Mouse (Mus musculus): ENCODE results near the gene Ciita. TPM values are rescaled to one million over a fixed set of nuclear protein-coding genes. Genes with fewer than 3 reads are reported as not detected.

Gene Ciita
- polyA plus RNA-seq, 1 experiment: 82.2 TPM

DNA sequence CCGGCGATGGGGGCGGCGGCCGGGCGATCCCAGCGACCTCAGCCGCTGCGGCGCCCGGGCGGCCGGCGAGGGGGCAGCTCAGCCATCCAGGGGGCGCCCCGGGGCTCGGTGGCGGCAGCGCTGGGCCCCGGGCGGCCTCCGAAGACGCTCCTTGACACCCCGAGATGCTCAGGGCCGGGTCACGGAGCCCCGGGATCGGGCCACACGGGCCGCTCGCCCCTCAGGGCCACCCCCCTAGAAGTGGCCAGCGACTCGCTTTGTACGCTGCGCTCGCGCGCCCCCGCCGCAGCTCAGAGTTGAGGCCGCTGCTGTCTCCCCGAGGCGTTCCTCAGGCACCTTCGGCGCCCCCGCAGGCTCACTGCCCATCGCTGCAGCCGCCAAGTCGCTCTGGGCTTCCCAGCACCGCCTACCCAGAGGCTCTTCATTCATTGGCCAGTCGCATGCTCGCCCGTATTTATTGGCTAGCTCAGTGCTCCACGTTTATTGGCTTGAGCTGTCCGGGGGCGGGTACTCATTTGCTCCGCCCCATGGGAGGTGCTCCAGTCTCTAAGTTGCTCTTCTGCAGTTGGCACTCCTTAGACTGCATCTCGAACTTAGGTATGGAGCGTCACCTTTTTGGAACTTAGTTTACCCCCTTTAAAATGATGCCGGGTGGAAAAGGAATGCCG lies 63.0 kb downstream of the Ciita start, which contains the start of gene Dexi:
TSS of gene Dexi (minus strand) at position 357 of the 668 bp plus-strand sequence.
- H3K27ac ChIP-seq (ENCODE audit: insufficient read depth, low read length): peak within 1 kb of the TSS; percentile 73

DNA sequence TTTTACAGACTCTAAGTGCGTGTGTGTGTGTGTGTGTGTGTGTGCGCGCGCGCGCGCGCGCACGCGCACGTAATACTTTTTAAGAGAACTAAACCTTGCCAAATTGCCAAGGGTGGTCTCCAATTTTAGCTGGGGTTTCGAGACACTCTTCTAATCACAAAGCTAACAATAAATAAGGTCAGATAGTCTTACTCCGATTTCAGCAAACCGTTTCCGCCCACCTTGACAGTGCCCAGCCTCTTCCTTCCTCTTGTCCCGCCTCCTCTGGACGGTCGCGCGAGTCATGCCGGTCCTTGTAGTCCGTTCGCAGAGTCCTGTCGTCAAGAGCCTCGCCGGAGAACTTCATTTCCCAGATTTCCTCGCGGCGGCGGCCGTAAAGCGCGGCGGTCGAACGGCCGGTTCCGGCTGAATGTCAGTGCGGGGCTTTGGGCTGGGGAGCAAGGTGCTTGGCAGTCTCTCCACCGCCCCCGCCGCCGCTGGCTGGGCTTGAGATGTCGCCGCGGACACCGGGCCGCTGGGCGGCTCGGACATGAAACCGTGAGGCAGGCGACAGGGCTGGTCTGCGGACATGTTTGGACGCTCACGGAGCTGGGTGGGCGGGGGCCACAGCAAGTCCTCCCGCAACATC lies 65.2 kb downstream of the Ciita start, which contains the start of gene Clec16a:
TSS of gene Clec16a (plus strand) at position 345 of the 628 bp plus-strand sequence.
- under 1% methylated on average over 58 of the region's 58 CpGs for WGBS
- TF ChIP-seq POLR2A (IDR thresholded peaks at IDR 0.05; ENCODE audit: low read depth, low read length) (peak; percentile 28), CTCF (IDR thresholded peaks at IDR 0.05; ENCODE audit: extremely low read depth, insufficient read depth, insufficient read length, insufficient replicate concordance) (no peak)
- Histone ChIP-seq H3K4me1 (ENCODE audit: control insufficient read depth, insufficient read depth, insufficient read length) (peaks cover 9% of the 10 kb centered on the region; the same call in 1 of the 2 replicates), H3K27me3 (ENCODE audit: control insufficient read depth, insufficient read depth, low read length) (no peaks in the 10 kb centered on the region), H3K27ac (ENCODE audit: insufficient read depth, low read length) (peak within 1 kb of the TSS; percentile 57; the same call in 1 of the 2 replicates), H3K4me3 (ENCODE audit: extremely low read depth, insufficient read depth, insufficient read length) (peak within 1 kb of the TSS; percentile 98), H3K36me3 (ENCODE audit: control insufficient read depth, insufficient read depth, low read length) (no peaks in the 10 kb centered on the region)
- peak; percentile 91 to 98 for DNase-seq (ENCODE audit: low read depth in 1 of 2, low spot score in 2 of 2)

More for the DNA sequence above, 63.0 kb downstream of the Ciita start, which contains the start of gene Dexi:
- peaks cover 9% of the 10 kb centered on the region; the same call in 1 of the 2 replicates for H3K4me1 ChIP-seq (ENCODE audit: control insufficient read depth, insufficient read depth, insufficient read length)
- H3K4me3 ChIP-seq (ENCODE audit: extremely low read depth, insufficient read depth, insufficient read length): peak within 1 kb of the TSS; percentile 73
- under 1% methylated on average over 41 of the region's 61 CpGs for WGBS
- no peaks in the 10 kb centered on the region for H3K36me3 ChIP-seq (ENCODE audit: control insufficient read depth, insufficient read depth, low read length)
- peak; percentile 94 for DNase-seq (ENCODE audit: low read depth in 1 of 2, low spot score in 2 of 2)
- H3K27me3 ChIP-seq (ENCODE audit: control insufficient read depth, insufficient read depth, low read length): no peaks in the 10 kb centered on the region
- TF ChIP-seq POLR2A (IDR thresholded peaks at IDR 0.05; ENCODE audit: low read depth, low read length) (peak; percentile 98), CTCF (IDR thresholded peaks at IDR 0.05; ENCODE audit: extremely low read depth, insufficient read depth, insufficient read length, insufficient replicate concordance) (no peak)

DNA sequence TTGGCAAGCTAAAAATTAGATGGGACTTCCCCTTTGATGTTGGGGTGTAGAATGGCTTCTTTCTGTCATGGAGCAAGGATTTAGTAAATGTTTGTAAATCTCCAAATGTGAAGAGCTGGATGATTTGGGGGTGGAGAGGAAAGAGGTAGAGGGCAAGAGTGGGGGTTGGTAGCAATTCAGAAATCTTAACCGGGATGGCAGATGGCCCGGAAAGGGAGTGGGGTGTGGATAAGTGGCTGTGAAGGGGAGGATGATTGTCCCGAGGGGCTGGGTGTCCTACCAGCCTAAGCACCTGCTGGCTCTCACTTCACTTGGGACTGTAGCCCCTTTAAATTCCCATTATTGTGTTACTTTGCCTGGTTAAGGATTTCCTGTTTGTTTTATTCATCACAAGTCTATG lies 67.0 kb downstream of the Ciita start:
- Histone ChIP-seq H3K36me3 (ENCODE audit: control insufficient read depth, insufficient read depth, low read length) (no peaks in the 10 kb centered on the region), H3K4me3 (ENCODE audit: extremely low read depth, insufficient read depth, insufficient read length) (no peak overlapping the region), H3K27me3 (ENCODE audit: control insufficient read depth, insufficient read depth, low read length) (no peaks in the 10 kb centered on the region), H3K27ac (ENCODE audit: insufficient read depth, low read length) (no peak overlapping the region), H3K4me1 (ENCODE audit: control insufficient read depth, insufficient read depth, insufficient read length) (peaks cover 4% of the 10 kb centered on the region; the same call in 1 of the 2 replicates)
- whole genome bisulfite sequencing: 73% methylated on average over 3 of the region's 3 CpGs
- TF ChIP-seq POLR2A (IDR thresholded peaks at IDR 0.05; ENCODE audit: low read depth, low read length): no peak
- no peak for TF ChIP-seq CTCF (IDR thresholded peaks at IDR 0.05; ENCODE audit: extremely low read depth, insufficient read depth, insufficient read length, insufficient replicate concordance)
- DNase-seq (ENCODE audit: low read depth in 1 of 2, low spot score in 2 of 2): no peak

DNA sequence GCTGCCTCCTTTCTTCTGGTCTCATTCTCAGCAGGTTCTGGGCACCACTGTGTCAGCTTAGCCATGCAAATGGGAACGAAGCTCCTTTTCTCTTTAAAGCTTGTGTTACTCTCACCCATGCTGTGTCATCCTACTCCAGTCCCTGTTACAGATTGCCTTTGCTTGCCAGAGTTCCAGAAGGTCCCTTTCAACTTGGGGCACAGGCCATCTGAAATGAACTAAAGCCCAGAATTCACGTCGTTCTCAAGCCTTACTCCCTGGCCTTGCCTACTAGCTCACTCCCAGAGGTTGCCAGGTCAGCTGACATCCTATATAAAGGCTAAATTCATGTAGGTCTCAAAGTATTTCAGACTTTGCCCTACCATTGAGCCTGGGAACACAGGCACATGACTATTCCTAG lies 69.1 kb downstream of the Ciita start:
- Histone ChIP-seq H3K27ac (ENCODE audit: insufficient read depth, low read length) (no peak overlapping the region), H3K4me1 (ENCODE audit: control insufficient read depth, insufficient read depth, insufficient read length) (no peaks in the 10 kb centered on the region), H3K36me3 (ENCODE audit: control insufficient read depth, insufficient read depth, low read length) (no peaks in the 10 kb centered on the region), H3K4me3 (ENCODE audit: extremely low read depth, insufficient read depth, insufficient read length) (no peak overlapping the region), H3K27me3 (ENCODE audit: control insufficient read depth, insufficient read depth, low read length) (no peaks in the 10 kb centered on the region)
- DNase-seq (ENCODE audit: low read depth in 1 of 2, low spot score in 2 of 2): no peak
- 96% methylated on average over 3 of the region's 3 CpGs for WGBS
- TF ChIP-seq CTCF (IDR thresholded peaks at IDR 0.05; ENCODE audit: extremely low read depth, insufficient read depth, insufficient read length, insufficient replicate concordance) (no peak), POLR2A (IDR thresholded peaks at IDR 0.05; ENCODE audit: low read depth, low read length) (no peak)

DNA sequence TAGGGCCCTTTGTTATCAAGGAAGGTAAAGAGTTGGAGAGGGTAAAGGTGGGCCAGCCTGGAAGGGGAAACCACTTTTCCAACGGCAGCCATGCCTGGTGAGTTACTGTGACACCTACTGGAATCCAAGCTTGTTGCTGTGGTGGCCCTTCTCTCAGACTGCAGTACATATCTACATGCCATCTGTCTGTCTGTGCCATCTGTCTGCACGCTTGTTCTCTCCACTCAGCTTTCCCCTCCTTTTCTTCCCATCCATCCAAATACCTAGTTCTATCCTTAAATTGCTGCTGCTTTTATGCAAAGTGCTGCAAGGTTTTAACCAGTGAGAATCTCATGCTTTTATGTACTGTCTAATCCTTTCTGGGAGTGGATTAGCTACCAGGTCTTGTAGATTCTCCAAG lies 69.7 kb downstream of the Ciita start:
- no peak overlapping the region for H3K4me3 ChIP-seq (ENCODE audit: extremely low read depth, insufficient read depth, insufficient read length)
- H3K27me3 ChIP-seq (ENCODE audit: control insufficient read depth, insufficient read depth, low read length): no peaks in the 10 kb centered on the region
- DNase-seq (ENCODE audit: low read depth in 1 of 2, low spot score in 2 of 2): no peak
- no peak overlapping the region for H3K27ac ChIP-seq (ENCODE audit: insufficient read depth, low read length)
- TF ChIP-seq CTCF (IDR thresholded peaks at IDR 0.05; ENCODE audit: extremely low read depth, insufficient read depth, insufficient read length, insufficient replicate concordance) (no peak), POLR2A (IDR thresholded peaks at IDR 0.05; ENCODE audit: low read depth, low read length) (no peak)
- 90% methylated on average over 2 of the region's 2 CpGs for WGBS
- H3K4me1 ChIP-seq (ENCODE audit: control insufficient read depth, insufficient read depth, insufficient read length): peaks cover 3% of the 10 kb centered on the region; the same call in 1 of the 2 replicates
- no peaks in the 10 kb centered on the region for H3K36me3 ChIP-seq (ENCODE audit: control insufficient read depth, insufficient read depth, low read length)

DNA sequence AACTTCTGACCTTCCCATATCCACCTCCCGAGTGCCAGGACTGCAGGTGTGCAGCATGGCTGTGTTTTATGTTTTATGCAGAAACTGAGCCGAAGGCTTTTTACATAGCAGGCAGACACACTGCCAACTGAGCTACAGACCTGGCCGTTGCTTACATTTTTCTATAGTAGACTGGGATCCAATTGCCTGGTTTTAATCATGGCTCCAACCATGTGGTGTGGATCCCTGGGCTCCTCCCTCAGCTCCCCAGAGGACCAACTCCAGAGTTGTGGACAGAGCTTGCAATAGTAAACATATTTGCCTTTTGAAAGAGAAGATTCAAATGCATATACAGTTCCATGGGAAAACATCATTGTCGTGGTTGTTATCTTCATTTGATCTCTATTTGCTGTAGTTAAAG lies 71.7 kb downstream of the Ciita start:
- H3K4me3 ChIP-seq (ENCODE audit: extremely low read depth, insufficient read depth, insufficient read length): no peak overlapping the region
- no peak for DNase-seq (ENCODE audit: low read depth in 1 of 2, low spot score in 2 of 2)
- no peaks in the 10 kb centered on the region for H3K27me3 ChIP-seq (ENCODE audit: control insufficient read depth, insufficient read depth, low read length)
- peaks cover 3% of the 10 kb centered on the region; the same call in 1 of the 2 replicates for H3K4me1 ChIP-seq (ENCODE audit: control insufficient read depth, insufficient read depth, insufficient read length)
- no peak overlapping the region for H3K27ac ChIP-seq (ENCODE audit: insufficient read depth, low read length)
- 83% methylated on average over 4 of the region's 4 CpGs for WGBS
- no peak for TF ChIP-seq POLR2A (IDR thresholded peaks at IDR 0.05; ENCODE audit: low read depth, low read length)
- TF ChIP-seq CTCF (IDR thresholded peaks at IDR 0.05; ENCODE audit: extremely low read depth, insufficient read depth, insufficient read length, insufficient replicate concordance): no peak
- H3K36me3 ChIP-seq (ENCODE audit: control insufficient read depth, insufficient read depth, low read length): no peaks in the 10 kb centered on the region
